20 mouse cellular contexts compared by ENCODE assay signal in genomic region chr3:152669783-152670182, GRCm38 (mm10). TPM values are rescaled to one million over a fixed set of nuclear protein-coding genes. Genes with fewer than 3 reads are reported as not detected.
A peak's percentile ranks its signal among the peaks of the same experiment; 100 is the strongest.
DNase-seq lines count a peak whose midpoint lies in the region; ATAC-seq and TF ChIP-seq lines count a peak whose summit lies in the region.
"Had no signal": no experiment of that assay in that cellular context is flagged by ENCODE, and none has a peak within 500 bp of the region (broad histone marks: within the 10 kb centered on the region; RNA-seq: fewer than 3 reads in every experiment).

No protein-coding gene starts in this region.

- H3K27me3 ChIP-seq in heart, embryonic 12.5 days (replicated peaks), result peaks cover 52% of the 10 kb centered on the region
- H3K27me3 ChIP-seq in lung, embryonic 14.5 days (ENCODE audit: insufficient read depth, low read length), result peaks cover 21% of the 10 kb centered on the region

- H3K9ac ChIP-seq in heart, embryonic 12.5 days, result no peak overlapping the region
- H3K9ac ChIP-seq in lung, embryonic 14.5 days, result no peak overlapping the region
- H3K9ac ChIP-seq: embryonic facial prominence, embryonic 13.5 days; embryonic facial prominence, embryonic 15.5 days; forebrain, embryonic 12.5 days had no signal

- 69% methylated on average over 3 of the region's 3 CpGs for WGBS in heart, embryonic 12.5 days
- WGBS in lung, embryonic 14.5 days, result 34% methylated on average over 3 of the region's 3 CpGs

- no peaks in the 10 kb centered on the region for H3K9me3 ChIP-seq in heart, embryonic 12.5 days (replicated peaks)
- H3K9me3 ChIP-seq in lung, embryonic 14.5 days (ENCODE audit: low read depth, low read length), result no peaks in the 10 kb centered on the region
- H3K9me3 ChIP-seq: embryonic facial prominence, embryonic 13.5 days; embryonic facial prominence, embryonic 15.5 days; forebrain, embryonic 10.5 days; forebrain, embryonic 12.5 days had no signal

- no peak for ATAC-seq in heart, embryonic 12.5 days (ENCODE audit: insufficient number of reproducible peaks, low FRiP score)
- peak; percentile 72 for ATAC-seq in lung, embryonic 14.5 days (ENCODE audit: insufficient read depth)
- ATAC-seq: forebrain, embryonic 14.5 days; forebrain, embryonic 16.5 days had no signal

- H3K27ac ChIP-seq in heart, embryonic 12.5 days (ENCODE audit: poor library complexity, severe bottlenecking), result no peak overlapping the region
- H3K27ac ChIP-seq in lung, embryonic 14.5 days (ENCODE audit: low read depth), result no peak overlapping the region
- H3K27ac ChIP-seq: embryonic facial prominence, embryonic 13.5 days; embryonic facial prominence, embryonic 15.5 days; forebrain, embryonic 10.5 days; forebrain, embryonic 12.5 days had no signal

- DNase-seq in heart, adult 11 months, result peak; percentile 30
- peak; percentile 59 for DNase-seq in lung, embryonic 14.5 days
- no peak for DNase-seq in lung, postnatal 4 days
- DNase-seq: adrenal gland, adult 2 months; adrenal gland, postnatal 10 days; adrenal gland, postnatal 25 days; cerebellum, adult 11 months; cerebellum, adult 18-20 months; cerebellum, adult 8-10 months; cerebellum, adult 9-11 months; cerebellum, postnatal 14 days; cerebellum, postnatal 36 days had no signal

- H3K4me1 ChIP-seq in heart, embryonic 12.5 days (replicated peaks), result peaks cover 11% of the 10 kb centered on the region; the same call in 1 of the 2 replicates
- H3K4me1 ChIP-seq in lung, embryonic 14.5 days (ENCODE audit: insufficient read depth), result no peaks in the 10 kb centered on the region

- no peak overlapping the region for H3K4me2 ChIP-seq in heart, embryonic 12.5 days
- H3K4me2 ChIP-seq in lung, embryonic 14.5 days, result no peak overlapping the region
- H3K4me2 ChIP-seq: embryonic facial prominence, embryonic 13.5 days; embryonic facial prominence, embryonic 15.5 days; forebrain, embryonic 12.5 days had no signal

- H3K36me3 ChIP-seq in heart, embryonic 12.5 days, result no peaks in the 10 kb centered on the region
- H3K36me3 ChIP-seq in lung, embryonic 14.5 days (ENCODE audit: insufficient read depth), result no peaks in the 10 kb centered on the region
- H3K36me3 ChIP-seq: embryonic facial prominence, embryonic 13.5 days; embryonic facial prominence, embryonic 15.5 days; forebrain, embryonic 10.5 days; forebrain, embryonic 12.5 days had no signal

- TF ChIP-seq CTCF in lung, embryonic 14.5 days (IDR thresholded peaks at IDR 0.05; ENCODE audit: low read depth), result no peak

- no peak overlapping the region for H3K4me3 ChIP-seq in heart, embryonic 12.5 days
- H3K4me3 ChIP-seq in lung, embryonic 14.5 days (ENCODE audit: low read depth, low read length), result no peak overlapping the region
- H3K4me3 ChIP-seq: embryonic facial prominence, embryonic 13.5 days; embryonic facial prominence, embryonic 15.5 days; erythroblast, embryonic 14.5 days; forebrain, embryonic 10.5 days; forebrain, embryonic 12.5 days had no signal

RNA-seq across cellular contexts. Expression of gene Ak5, which starts 1.6 kb away (rescaled TPM):
- 1.6 and 1.8 TPM in 2 replicates for polyA plus RNA-seq in heart, embryonic 12.5 days (2016; fragmentation: Nextera tagmentation; extraction: Ambion mirVana)
- 4.1 TPM in 2 replicates for polyA plus RNA-seq in lung, embryonic 14.5 days (2014; fragmentation: Nextera tagmentation; extraction: Ambion mirVana)
- polyA plus RNA-seq: erythroblast, embryonic 14.5 days had no signal

RNA-seq across cellular contexts. Expression of gene Pigk, which starts 44.1 kb away (rescaled TPM):
- polyA plus RNA-seq in heart, embryonic 12.5 days (2016; fragmentation: Nextera tagmentation; extraction: Ambion mirVana), result 41.4 and 41.7 TPM in 2 replicates
- 46.2 and 50.3 TPM in 2 replicates for polyA plus RNA-seq in lung, embryonic 14.5 days (2014; fragmentation: Nextera tagmentation; extraction: Ambion mirVana)

Comparison
In these comparisons a context has a peak if more than half of its experiments do, and no peak if none do; other contexts are left out.
1. DNase-seq: peak in heart, adult 11 months (single experiment) and lung, embryonic 14.5 days (single experiment); none in lung, postnatal 4 days (0 of 2).